Mouse (Mus musculus): ENCODE data around the gene Iffo1. TPM values are rescaled to one million over a fixed set of nuclear protein-coding genes. Genes with fewer than 3 reads are reported as not detected.

Gene Iffo1
- total and polyA plus RNA-seq, 3 experiments = 3.3 to 7.0 (median 6.7) TPM

- Histone ChIP-seq H3K27me3 (replicated peaks) (no peaks in the 10 kb centered on the region), H3K9ac (ENCODE audit: insufficient read depth, low read depth) (no peak overlapping the region), H3K4me2 (ENCODE audit: insufficient read depth, low read depth, poor library complexity, severe bottlenecking) (no peak overlapping the region), H3K79me2 (replicated peaks; ENCODE audit: control insufficient read depth, extremely low read depth, insufficient read depth, poor library complexity, severe bottlenecking) (no peaks in the 10 kb centered on the region), H3K4me3 (replicated peaks in 1 of 3; ENCODE audit: low read depth in 2 of 3, low read length in 2 of 3, poor library complexity in 1 of 3) (no peak overlapping the region), H3K4me1 (ENCODE audit: control insufficient read depth in 1 of 2, insufficient read depth in 2 of 2) (no peaks in the 10 kb centered on the region), H3K9me3 (replicated peaks; ENCODE audit: low read length) (peaks cover 10% of the 10 kb centered on the region), H3K36me3 (replicated peaks in 1 of 2; ENCODE audit: control insufficient read depth in 1 of 2, insufficient read depth in 1 of 2, low read length in 1 of 2) (peaks cover 85 to 94% of the 10 kb centered on the region in 2 experiments), H3K27ac (ENCODE audit: insufficient read depth, low read depth) (no peak overlapping the region)
- in situ Hi-C loops (cut with MboI; ENCODE audit: low pct_ligation_motif_present, low pct_unique_long_range_greater_than_20kb, low sequenced_read_pairs) = no loop called here
- DNase-seq (ENCODE audit: extremely low read depth) = peak; percentile 52
- dilution Hi-C loops (cut with MboI; ENCODE audit: extremely low pct_ligation_motif_present, extremely low pct_unique_long_range_greater_than_20kb, low sequenced_read_pairs) = no loop called here
- TF ChIP-seq CTCF (conservative IDR thresholded peaks at IDR 0.05 in 1 of 2, IDR thresholded peaks at IDR 0.05 in 1 of 2; ENCODE audit: low read depth in 2 of 2, low read length in 2 of 2) (peak; percentile 18 to 55; a peak in 3 of 4 replicates), RAD21 (IDR thresholded peaks at IDR 0.05; ENCODE audit: low read depth, low read length) (peak; percentile 9), SMC3 (IDR thresholded peaks at IDR 0.05; ENCODE audit: low read depth, low read length) (peak; percentile 27; the same call in 1 of the 2 replicates), ZKSCAN1 (IDR thresholded peaks at IDR 0.05; ENCODE audit: borderline replicate concordance, low read depth, low read length) (no peak)
These were observed 34.1 kb upstream of the Iffo1 start for GRCm38 (mm10) chr6:125110927-125111326.

DNA sequence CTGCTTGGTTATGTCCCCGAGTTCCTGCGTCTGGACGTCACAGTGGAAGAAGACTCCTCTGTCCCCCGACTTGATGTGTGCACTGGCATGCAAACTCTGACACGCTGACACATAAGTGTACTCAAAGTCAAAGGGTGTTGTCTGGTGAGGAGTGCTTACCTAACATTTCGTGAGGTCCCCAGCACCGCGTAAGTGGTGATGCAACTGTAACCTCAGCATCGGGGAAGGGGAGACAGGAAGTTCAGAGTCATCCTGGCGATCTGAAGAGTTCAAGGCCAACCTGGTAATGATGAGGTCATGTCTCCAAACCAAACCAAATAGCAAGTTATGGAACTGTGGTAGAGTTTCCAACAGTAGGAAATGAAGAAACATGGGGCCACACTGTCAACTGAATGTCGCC is 32.5 kb upstream of the Iffo1 start:
- H3K36me3 ChIP-seq (replicated peaks in 1 of 2; ENCODE audit: control insufficient read depth in 1 of 2, insufficient read depth in 1 of 2, low read length in 1 of 2) = peaks cover 83 to 93% of the 10 kb centered on the region in 2 experiments
- no peak overlapping the region for H3K9ac ChIP-seq (ENCODE audit: insufficient read depth, low read depth)
- DNase-seq (ENCODE audit: extremely low read depth) = no peak
- no peaks in the 10 kb centered on the region for H3K79me2 ChIP-seq (replicated peaks; ENCODE audit: control insufficient read depth, extremely low read depth, insufficient read depth, poor library complexity, severe bottlenecking)
- H3K27me3 ChIP-seq (replicated peaks) = no peaks in the 10 kb centered on the region
- H3K4me2 ChIP-seq (ENCODE audit: insufficient read depth, low read depth, poor library complexity, severe bottlenecking) = no peak overlapping the region
- H3K4me1 ChIP-seq (ENCODE audit: control insufficient read depth in 1 of 2, insufficient read depth in 2 of 2) = no peaks in the 10 kb centered on the region
- H3K9me3 ChIP-seq (replicated peaks; ENCODE audit: low read length) = peaks cover under 1% of the 10 kb centered on the region
- in situ Hi-C loops (cut with MboI; ENCODE audit: low pct_ligation_motif_present, low pct_unique_long_range_greater_than_20kb, low sequenced_read_pairs) (no loop called here), dilution Hi-C loops (cut with MboI; ENCODE audit: extremely low pct_ligation_motif_present, extremely low pct_unique_long_range_greater_than_20kb, low sequenced_read_pairs) (no loop called here)
- H3K27ac ChIP-seq (ENCODE audit: insufficient read depth, low read depth) = no peak overlapping the region
- no peak overlapping the region for H3K4me3 ChIP-seq (replicated peaks in 1 of 3; ENCODE audit: low read depth in 2 of 3, low read length in 2 of 3, poor library complexity in 1 of 3)
- TF ChIP-seq E2F4 (IDR thresholded peaks at IDR 0.05; ENCODE audit: insufficient replicate concordance, low read depth, low read length) (no peak), MYC (IDR thresholded peaks at IDR 0.05; ENCODE audit: low read depth, low read length) (no peak), GABPA (IDR thresholded peaks at IDR 0.05; ENCODE audit: insufficient replicate concordance, low read depth, low read length) (no peak), JUN (IDR thresholded peaks at IDR 0.05; ENCODE audit: insufficient read depth, low read depth, low read length) (no peak), CTCF (conservative IDR thresholded peaks at IDR 0.05 in 1 of 2, IDR thresholded peaks at IDR 0.05 in 1 of 2; ENCODE audit: low read depth in 2 of 2, low read length in 2 of 2) (no peak), MAX (IDR thresholded peaks at IDR 0.05; ENCODE audit: low read length) (no peak), USF2 (conservative IDR thresholded peaks at IDR 0.05; ENCODE audit: low read depth, low read length) (no peak), RAD21 (IDR thresholded peaks at IDR 0.05; ENCODE audit: low read depth, low read length) (no peak), MXI1 (IDR thresholded peaks at IDR 0.05; ENCODE audit: low read depth, low read length) (no peak), TCF12 (IDR thresholded peaks at IDR 0.05; ENCODE audit: low read depth, low read length) (no peak), CHD2 (IDR thresholded peaks at IDR 0.05; ENCODE audit: low read length) (no peak)

DNA sequence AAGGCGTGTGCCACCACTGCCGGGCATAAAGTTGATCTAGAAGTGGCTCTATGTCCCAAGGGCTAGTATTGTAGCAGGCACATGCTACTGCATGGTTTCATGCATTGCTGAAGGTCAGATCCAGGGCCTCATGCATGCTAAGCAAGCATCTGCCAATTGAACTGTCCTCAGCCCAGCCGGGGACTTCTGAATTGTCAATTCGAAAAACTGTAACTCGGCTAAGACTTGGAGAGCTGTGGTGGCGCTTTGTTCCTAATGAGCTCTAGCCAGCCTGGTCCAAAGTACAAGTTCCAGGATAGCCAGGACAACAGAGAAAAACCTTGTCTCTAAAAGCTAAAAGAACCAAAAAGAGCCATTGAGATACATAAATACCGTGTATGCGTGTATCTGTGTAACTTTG is 25.7 kb upstream of the Iffo1 start:
- Histone ChIP-seq H3K27ac (ENCODE audit: insufficient read depth, low read depth) (no peak overlapping the region), H3K36me3 (replicated peaks in 1 of 2; ENCODE audit: control insufficient read depth in 1 of 2, insufficient read depth in 1 of 2, low read length in 1 of 2) (peaks cover 75 to 91% of the 10 kb centered on the region in 2 experiments), H3K4me2 (ENCODE audit: insufficient read depth, low read depth, poor library complexity, severe bottlenecking) (no peak overlapping the region), H3K9me3 (replicated peaks; ENCODE audit: low read length) (no peaks in the 10 kb centered on the region), H3K79me2 (replicated peaks; ENCODE audit: control insufficient read depth, extremely low read depth, insufficient read depth, poor library complexity, severe bottlenecking) (no peaks in the 10 kb centered on the region), H3K4me3 (replicated peaks in 1 of 3; ENCODE audit: low read depth in 2 of 3, low read length in 2 of 3, poor library complexity in 1 of 3) (no peak overlapping the region), H3K9ac (ENCODE audit: insufficient read depth, low read depth) (no peak overlapping the region), H3K4me1 (ENCODE audit: control insufficient read depth in 1 of 2, insufficient read depth in 2 of 2) (no peaks in the 10 kb centered on the region), H3K27me3 (replicated peaks) (no peaks in the 10 kb centered on the region)
- DNase-seq (ENCODE audit: extremely low read depth) = no peak
- in situ Hi-C loops (cut with MboI; ENCODE audit: low pct_ligation_motif_present, low pct_unique_long_range_greater_than_20kb, low sequenced_read_pairs) = no loop called here
- no peak for TF ChIP-seq ZKSCAN1 (IDR thresholded peaks at IDR 0.05; ENCODE audit: borderline replicate concordance, low read depth, low read length)
- no peak for TF ChIP-seq MEF2A (IDR thresholded peaks at IDR 0.05; ENCODE audit: borderline replicate concordance, low read depth, low read length)
- no peak for TF ChIP-seq TCF12 (IDR thresholded peaks at IDR 0.05; ENCODE audit: low read depth, low read length)
- no peak for TF ChIP-seq RAD21 (IDR thresholded peaks at IDR 0.05; ENCODE audit: low read depth, low read length)
- TF ChIP-seq EP300 (IDR thresholded peaks at IDR 0.05; ENCODE audit: low read length) = no peak
- TF ChIP-seq RCOR1 (conservative IDR thresholded peaks at IDR 0.05; ENCODE audit: low read depth, low read length) = no peak
- TF ChIP-seq CTCF (conservative IDR thresholded peaks at IDR 0.05 in 1 of 2, IDR thresholded peaks at IDR 0.05 in 1 of 2; ENCODE audit: low read depth in 2 of 2, low read length in 2 of 2) = no peak
- no peak for TF ChIP-seq ELF1 (IDR thresholded peaks at IDR 0.05; ENCODE audit: low read depth, low read length)
- TF ChIP-seq JUN (IDR thresholded peaks at IDR 0.05; ENCODE audit: insufficient read depth, low read depth, low read length) = no peak
- dilution Hi-C loops (cut with MboI; ENCODE audit: extremely low pct_ligation_motif_present, extremely low pct_unique_long_range_greater_than_20kb, low sequenced_read_pairs) = no loop called here
